Mouse (Mus musculus) cortical plate, adult 2 months (tissue): ENCODE results near the gene Csmd2.

Experiments
- CTCF ChIP-seq: fragments of 200-500 bp; IDR thresholded peaks from 2 replicates; pipeline ENCODE4 v1.5.1; 2011; ENCODE audit warnings: mild to moderate bottlenecking, control low read depth, low read length; ENCODE audit not compliant: insufficient read depth; ENCODE audit errors: extremely low read depth
- POLR2A ChIP-seq: fragments of 200-500 bp; IDR thresholded peaks from 2 replicates; pipeline ENCODE4 v1.6.1; 2011; ENCODE audit warnings: mild to moderate bottlenecking, low read length, control low read depth; ENCODE audit not compliant: insufficient read depth; ENCODE audit errors: extremely low read depth

DNA sequence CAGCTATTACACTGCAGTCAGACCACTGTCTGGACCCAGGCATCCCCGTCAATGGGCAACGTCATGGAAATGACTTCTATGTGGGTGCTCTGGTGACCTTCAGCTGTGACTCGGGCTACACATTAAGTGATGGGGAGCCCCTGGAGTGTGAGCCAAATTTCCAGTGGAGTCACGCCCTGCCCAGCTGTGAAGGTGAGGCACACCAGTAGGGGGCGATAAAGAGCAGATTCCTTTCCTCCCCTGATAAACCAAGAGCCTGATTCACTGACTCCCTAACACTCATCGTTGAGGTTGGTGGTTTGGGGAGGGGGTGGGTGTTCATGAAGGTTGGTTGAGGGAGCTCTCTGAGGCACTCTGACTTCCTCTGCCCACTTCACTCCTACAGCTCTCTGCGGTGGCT lies 396.1 kb downstream of the Csmd2 start:
- TF ChIP-seq CTCF (peak; percentile 35), POLR2A (no peak)
